Mouse (Mus musculus): ENCODE measurements around the gene Slc22a8.
A peak's percentile ranks its signal among the peaks of the same experiment; 100 is the strongest.

The Slc22a8 gene

GRCm38 (mm10) chr19:8590954-8591353, at the start of gene Slc22a8:
Gene Slc22a8 (plus strand): TSS chr19:8591254.
- DNase-seq, result no peak

GRCm38 (mm10) chr19:8558897-8559296, 32.2 kb upstream of the Slc22a8 start:
- no peak for DNase-seq

DNA sequence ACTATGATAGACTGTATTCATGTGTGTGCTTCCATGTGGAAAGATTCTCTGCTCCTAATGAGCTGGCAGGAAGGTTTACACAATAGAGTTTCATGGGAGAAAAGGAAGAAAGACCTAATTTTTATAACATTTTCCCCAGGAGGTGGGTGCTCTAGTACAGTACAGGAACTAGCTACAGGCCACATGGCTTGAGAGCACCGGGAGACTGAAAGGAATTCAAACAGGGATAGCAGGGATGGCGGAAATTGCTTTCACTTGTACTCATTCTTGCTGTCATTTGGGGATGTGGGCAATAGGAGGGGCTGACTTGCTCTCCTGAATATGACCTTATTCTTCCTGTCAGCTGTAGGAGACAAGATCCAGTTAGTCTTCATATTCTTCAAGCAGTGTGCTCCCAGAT, 27.0 kb upstream of the Slc22a8 start:
- DNase-seq, result no peak

DNA sequence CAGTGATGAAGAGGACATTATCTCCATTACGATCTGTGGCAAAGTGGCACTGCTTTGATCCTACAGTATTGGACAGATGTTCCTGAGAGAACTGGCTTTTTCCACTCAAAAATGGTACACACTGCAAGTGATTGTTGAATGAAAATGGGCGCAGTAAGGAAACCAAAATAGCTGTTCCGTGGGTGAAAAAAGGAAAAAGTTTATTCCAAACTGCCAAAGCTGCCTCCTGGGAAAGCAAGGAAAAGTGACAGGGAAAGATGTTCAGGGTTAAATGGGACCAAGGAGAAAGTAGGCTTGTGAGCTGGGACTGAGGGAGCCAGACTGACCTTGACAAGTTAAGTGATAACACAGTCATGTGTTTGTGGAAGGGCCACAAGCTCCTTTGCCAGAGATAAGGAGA, 26.6 kb upstream of the Slc22a8 start:
- no peak for DNase-seq

DNA sequence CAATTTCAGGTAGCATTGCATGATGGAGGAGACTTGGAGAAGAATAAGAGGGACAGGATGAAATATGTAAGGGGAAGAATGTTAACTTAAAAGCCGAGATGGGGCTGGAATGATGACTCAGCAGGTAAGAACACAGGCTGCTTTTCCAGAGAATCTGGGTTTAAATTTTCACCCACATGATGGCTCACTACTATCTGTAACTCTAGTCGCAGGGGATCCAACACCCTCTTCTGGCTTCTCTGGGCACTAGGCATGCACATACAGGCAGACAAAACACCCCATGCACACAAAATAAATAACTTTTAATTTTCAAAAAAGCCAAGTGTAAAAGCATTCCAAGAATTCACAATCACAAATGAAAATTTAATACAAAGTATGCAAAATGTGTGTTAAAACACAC, 25.8 kb upstream of the Slc22a8 start:
- no peak for DNase-seq

- no peak for DNase-seq
Measured at GRCm38 (mm10) chr19:8565985-8566384, 25.1 kb upstream of the Slc22a8 start.

DNA sequence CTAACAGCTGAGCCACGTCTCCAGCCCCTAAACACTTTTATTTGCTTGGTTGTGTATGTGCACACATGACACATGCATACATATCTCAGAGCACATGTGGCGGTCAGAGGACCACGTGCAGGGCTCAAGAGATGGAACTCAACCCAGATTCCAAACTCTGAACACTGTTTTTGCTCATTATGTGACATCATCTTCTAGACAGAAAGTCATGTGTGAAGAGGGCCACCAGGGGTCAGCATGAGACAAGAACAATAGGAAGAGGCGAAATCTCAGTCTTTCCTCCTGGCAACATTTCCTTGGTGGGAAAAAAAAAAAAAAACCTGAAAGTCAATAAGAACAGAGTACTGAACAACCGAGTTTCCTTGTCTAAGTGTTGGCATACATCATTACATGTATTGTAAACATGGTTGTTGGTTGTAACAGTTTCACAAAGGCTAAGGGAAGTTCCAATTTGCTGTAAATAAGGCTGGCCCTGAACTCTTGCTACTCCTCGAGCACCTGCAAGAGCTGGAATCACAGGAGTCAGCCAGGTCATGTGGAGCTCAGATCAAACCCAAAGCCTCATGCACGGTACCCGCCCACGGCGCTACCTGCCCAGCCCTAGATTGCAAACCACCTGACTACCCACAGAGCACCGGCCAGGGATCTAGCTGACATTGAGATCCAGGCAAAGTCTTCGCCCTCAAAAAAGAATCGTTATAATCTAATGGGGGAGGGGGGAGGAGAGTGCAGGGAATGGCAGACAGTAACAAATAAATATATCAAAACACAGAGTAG, 23.8 kb upstream of the Slc22a8 start:
- DNase-seq, result peak in 1 of 2 experiments; percentile 50

- peak; percentile 19 to 46 for DNase-seq
Measured at GRCm38 (mm10) chr19:8569453-8569863, 21.6 kb upstream of the Slc22a8 start.

- no peak for DNase-seq
Measured at GRCm38 (mm10) chr19:8570341-8571040, 20.6 kb upstream of the Slc22a8 start.

- DNase-seq, result no peak
Measured at GRCm38 (mm10) chr19:8571746-8572145, 19.3 kb upstream of the Slc22a8 start.

DNA sequence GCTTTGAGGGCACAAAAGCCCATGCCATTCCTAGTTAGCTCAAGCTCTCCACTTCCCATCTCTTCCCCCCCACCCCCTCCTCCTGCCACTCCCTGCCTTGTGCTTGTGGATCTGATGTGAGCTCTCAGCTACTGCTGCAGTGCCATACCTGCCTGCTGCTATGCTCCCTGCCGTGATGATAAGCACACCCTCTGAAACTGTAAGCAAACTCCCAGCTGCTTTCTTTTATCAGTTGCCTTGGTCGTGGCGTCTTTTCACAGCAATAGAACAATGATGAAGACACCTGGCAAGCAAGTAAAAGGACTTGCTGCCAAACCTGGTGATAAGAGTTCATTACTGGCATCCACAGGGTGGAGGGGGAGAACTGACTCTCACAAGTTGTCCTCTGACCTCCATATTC, 18.6 kb upstream of the Slc22a8 start:
- no peak for DNase-seq

- no peak for DNase-seq
Measured at GRCm38 (mm10) chr19:8577432-8577831, 13.6 kb upstream of the Slc22a8 start.

GRCm38 (mm10) chr19:8578293-8578969, 12.6 kb upstream of the Slc22a8 start:
- DNase-seq, result peak; percentile 56 to 74

DNA sequence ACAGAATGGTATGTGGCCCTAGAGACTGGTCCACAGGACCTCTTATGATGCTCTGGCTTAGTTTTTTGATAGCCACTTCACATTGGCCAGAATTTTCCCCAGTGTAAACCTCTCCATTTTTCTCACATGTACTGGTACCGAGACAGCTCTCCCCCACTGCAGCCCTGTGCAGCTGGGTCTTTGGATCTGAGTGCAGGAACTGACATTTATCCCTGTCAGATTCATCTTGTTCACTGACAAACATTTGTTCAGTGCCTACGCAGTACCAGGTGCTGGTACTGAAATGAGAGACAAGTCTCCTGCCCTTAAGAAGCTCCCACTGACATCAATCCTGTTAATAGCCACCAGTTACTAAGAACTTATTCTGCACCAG, 12.1 kb upstream of the Slc22a8 start:
- DNase-seq, result no peak

DNA sequence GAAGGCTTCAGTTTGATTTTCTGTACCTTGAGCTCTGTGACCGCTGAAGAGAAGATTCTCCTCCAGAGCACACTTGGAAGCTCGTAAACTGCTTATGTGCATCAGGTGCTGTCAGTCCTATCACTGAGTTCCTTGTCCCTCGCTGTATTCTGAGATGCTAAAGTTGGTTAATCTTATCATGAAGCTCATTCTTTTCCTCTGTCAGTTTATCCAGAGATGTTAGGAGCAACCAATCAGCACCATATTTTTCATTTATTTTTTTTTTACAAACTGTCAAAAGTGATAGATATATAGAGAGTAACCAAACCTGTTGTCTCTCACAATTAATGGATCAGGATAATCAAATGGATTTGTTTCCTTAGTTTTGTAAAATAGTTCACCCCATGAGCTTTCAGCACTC, 5.8 kb upstream of the Slc22a8 start:
- no peak for DNase-seq

DNA sequence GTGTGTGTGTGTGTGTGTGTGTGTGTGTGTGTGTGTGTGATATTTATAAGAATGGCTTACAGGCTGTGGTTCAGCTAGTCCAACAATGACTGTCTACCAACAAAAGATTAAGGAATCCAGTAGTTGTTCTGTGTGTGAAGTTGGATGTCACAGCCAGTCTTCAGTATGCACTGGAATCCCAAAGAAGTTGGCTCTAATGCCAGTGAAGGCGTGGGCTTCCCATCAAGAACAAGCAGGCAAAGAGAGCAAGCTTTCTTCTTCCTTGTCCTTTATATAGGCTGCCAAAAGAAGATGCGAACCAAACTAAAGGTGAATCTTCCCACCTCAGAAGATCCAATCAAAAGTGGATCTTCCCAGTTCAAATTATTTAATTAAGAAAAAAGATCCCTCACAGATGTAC, 5.2 kb upstream of the Slc22a8 start:
- no peak for DNase-seq

DNA sequence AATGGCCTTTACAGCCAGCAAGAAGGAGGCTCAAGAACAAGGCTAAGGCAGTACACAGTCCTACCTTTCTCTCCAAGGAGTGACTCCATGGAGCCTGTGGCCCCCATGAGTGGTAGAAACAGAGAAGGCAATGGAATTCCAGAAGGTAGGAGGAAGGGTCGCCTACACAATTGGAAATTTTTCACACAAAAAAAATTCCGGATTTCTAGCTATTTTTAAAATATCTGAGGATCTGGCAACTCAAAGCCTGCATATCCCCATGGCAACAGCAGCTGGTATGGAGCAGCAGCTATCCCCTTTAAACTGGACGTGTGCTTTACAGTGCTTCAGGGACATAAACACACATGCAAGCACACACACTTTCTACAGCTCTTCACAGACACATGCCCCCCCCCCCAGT, 4.7 kb upstream of the Slc22a8 start:
- no peak for DNase-seq

- DNase-seq, result no peak
Measured at GRCm38 (mm10) chr19:8587315-8587714, 3.7 kb upstream of the Slc22a8 start.

GRCm38 (mm10) chr19:8592155-8592554, 1.1 kb downstream of the Slc22a8 start:
- DNase-seq, result no peak

- DNase-seq, result no peak
Measured at GRCm38 (mm10) chr19:8592873-8593408, 1.9 kb downstream of the Slc22a8 start.

DNA sequence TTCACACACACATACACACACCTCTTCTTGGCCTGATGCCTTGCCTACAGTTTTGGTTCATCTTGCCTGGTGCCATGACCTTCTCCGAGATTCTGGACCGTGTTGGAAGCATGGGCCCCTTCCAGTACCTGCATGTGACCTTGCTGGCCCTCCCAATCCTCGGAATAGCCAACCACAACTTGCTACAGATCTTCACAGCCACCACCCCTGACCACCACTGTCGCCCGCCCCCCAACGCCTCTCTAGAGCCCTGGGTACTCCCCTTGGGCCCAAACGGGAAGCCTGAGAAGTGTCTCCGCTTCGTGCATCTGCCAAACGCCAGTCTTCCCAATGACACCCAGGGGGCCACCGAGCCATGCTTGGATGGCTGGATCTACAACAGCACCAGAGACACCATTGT, 2.8 kb downstream of the Slc22a8 start:
- DNase-seq, result no peak

GRCm38 (mm10) chr19:8594518-8594917, 3.5 kb downstream of the Slc22a8 start:
- no peak for DNase-seq

- no peak for DNase-seq
Measured at GRCm38 (mm10) chr19:8597269-8597668, 6.2 kb downstream of the Slc22a8 start.

GRCm38 (mm10) chr19:8599229-8599628, 8.2 kb downstream of the Slc22a8 start:
- DNase-seq, result no peak

Measured in cerebellum, postnatal 25 days (tissue).